Mouse (Mus musculus) cortical plate, adult 2 months (tissue): ENCODE measurements around the gene Itgb2.

Source experiments
- CTCF ChIP-seq: fragments of 200-500 bp; IDR thresholded peaks from 2 replicates; pipeline ENCODE4 v1.5.1; 2011; ENCODE audit warnings: mild to moderate bottlenecking, control low read depth, low read length; ENCODE audit not compliant: insufficient read depth; ENCODE audit errors: extremely low read depth
- POLR2A ChIP-seq: fragments of 200-500 bp; IDR thresholded peaks from 2 replicates; pipeline ENCODE4 v1.6.1; 2011; ENCODE audit warnings: mild to moderate bottlenecking, low read length, control low read depth; ENCODE audit not compliant: insufficient read depth; ENCODE audit errors: extremely low read depth

DNA sequence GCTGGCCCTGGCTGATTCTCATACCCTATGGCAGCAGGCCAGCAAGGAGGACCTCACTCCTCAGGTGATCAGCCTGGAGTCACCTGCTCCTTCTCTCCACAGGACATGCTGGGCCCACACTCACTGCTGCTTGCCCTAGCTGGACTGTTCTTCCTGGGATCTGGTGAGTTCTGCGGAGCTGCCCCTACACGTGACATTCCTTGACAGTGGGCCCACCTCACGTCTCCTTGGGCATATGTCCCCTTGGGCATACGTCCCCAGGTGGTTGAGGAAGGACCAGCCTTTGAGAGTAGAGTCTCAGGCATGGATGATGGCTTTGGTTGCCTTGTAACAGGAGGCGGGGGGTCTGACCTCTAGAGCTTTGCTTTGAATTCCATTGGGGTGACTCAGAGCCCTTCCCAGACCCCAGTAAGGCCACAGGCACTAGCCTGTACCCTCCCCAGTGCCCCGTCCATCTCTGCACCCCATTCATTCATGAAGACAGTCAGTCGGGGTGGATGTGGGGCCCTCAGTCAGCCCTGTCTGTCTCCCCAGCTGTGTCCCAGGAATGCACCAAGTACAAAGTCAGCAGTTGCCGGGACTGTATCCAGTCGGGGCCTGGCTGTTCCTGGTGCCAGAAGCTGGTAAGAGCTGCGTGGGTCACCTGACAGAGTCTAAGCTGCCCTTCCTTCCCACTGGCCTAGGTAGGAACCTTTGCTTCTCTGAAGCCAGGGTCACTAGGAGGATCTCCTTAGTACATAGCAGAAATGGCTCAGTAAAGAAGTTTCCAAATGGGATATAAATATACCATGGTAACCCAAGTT, 12.0 kb downstream of the Itgb2 start:
- TF ChIP-seq CTCF: no peak
- no peak for TF ChIP-seq POLR2A
